Mouse (Mus musculus) cerebellum, adult 2 months (tissue): ENCODE measurements around the gene Tanc1.

Source experiments
- CTCF ChIP-seq: fragments of 200-500 bp; IDR thresholded peaks from 2 replicates; pipeline ENCODE4 v1.5.1; 2011; ENCODE audit warnings: low read depth, mild to moderate bottlenecking, control low read depth, low read length, moderate library complexity, borderline replicate concordance; ENCODE audit not compliant: insufficient read depth
- POLR2A ChIP-seq: fragments of 200-500 bp; IDR thresholded peaks from 2 replicates; pipeline ENCODE4 v1.6.1; 2011; ENCODE audit warnings: low read length, control low read depth, borderline replicate concordance; ENCODE audit not compliant: insufficient read depth

- TF ChIP-seq POLR2A = no peak
- no peak for TF ChIP-seq CTCF
These were observed 157.0 kb downstream of the Tanc1 start for GRCm38 (mm10) chr2:59768661-59769384.
